Mouse (Mus musculus) telencephalon, adult 2 months (tissue): ENCODE data around the gene Krt76.

ENCODE experiments used
- DNase-seq: peaks from one replicate; pipeline ENCODE4 v3.0.0-alpha.2; 2011; ENCODE audit warnings: low read depth, low spot score

The Krt76 gene

DNA sequence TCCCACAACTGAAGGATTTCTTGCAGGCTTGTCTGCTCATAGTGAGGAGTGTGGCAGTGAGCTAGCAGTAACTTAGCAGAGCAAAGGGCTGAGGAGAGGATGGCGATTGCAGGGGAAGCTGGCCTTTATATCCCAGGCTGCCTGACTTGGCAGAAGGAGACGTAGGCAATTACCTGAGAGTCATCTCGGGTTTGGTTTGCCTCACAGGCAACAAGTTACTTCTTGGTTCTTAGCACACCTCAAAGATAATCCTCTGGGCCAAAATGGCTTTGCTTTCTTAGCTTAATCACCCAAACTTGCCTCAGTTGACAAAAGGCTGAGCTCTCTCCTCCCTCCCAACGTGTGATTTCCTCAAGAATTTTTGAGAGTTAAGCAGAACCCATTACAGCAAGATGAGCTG is at the start of gene Krt76:
Gene Krt76, minus strand, starts transcription at position 101 of the 400 bp plus-strand sequence.
- DNase-seq = no peak

- no peak for DNase-seq
Observed at GRCm38 (mm10) chr15:101941948-101942347, 49.2 kb upstream of the Krt76 start.

- DNase-seq = no peak
Observed at GRCm38 (mm10) chr15:101940274-101940829, 47.6 kb upstream of the Krt76 start, which contains the start of gene Krt79. TSS of gene Krt79 (minus strand) at chr15:101940324.

GRCm38 (mm10) chr15:101938600-101939308 is 46.0 kb upstream of the Krt76 start:
- DNase-seq = no peak

DNA sequence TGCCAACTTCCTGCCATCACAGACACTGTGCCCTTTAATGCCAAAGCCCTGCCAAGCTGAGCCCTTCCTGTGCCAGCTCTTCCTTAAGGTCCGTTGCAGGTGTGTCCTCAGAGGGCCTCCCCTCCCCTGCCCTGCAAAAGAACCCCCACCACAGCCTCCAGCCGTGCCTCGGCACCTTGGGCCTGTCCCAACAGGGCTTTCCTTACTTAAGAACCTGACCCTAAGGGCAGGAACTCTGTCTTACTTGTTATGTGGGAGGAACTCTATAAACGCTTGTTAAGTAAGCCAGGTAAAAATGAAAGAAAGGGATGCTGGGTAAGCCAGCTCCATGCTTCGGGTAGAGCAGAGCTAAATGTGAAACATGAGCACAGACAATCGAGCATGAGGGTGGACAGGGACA is 40.3 kb upstream of the Krt76 start:
- no peak for DNase-seq

DNA sequence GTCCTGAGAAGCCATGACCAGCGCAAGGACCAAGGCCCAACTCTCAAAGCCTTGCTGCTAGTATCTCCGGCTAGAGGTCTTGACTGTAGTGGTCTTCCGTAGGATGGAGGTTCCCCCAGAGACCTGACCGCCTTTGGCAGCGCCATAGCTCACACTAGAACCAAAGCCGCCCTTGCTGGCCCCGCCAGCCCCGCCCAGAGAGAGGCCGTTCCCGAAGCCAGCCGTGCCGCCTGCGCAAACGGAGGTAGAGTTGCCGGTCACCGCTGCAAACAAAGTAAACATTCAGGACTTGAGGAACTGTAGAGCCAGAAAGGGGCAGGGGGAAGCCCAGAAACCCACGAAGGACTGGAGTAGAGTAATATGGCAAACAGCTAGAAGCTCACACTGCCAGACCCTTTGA is 36.9 kb upstream of the Krt76 start:
- DNase-seq = no peak

DNA sequence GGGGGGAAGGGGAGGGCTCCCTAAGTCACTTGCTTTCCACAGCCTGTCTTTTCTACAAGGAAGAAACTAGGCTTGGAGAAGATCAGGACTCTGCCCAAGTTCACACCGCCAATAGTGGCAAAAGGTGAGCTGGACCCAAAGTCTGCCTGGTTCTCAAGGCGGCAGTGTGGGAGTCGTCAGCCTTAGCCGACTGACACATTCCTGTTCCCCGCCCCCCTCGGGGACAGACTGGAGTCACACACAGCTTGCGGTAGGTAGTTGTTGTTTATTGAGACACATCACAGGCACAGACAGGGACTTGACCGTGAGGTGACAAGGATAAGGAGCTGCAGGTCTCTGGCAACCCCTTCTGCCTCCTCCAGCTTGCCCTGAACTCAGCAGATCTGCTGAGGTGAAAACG is 36.4 kb upstream of the Krt76 start:
- no peak for DNase-seq

- DNase-seq = no peak
Observed at GRCm38 (mm10) chr15:101927340-101928080, 34.8 kb upstream of the Krt76 start.

- no peak for DNase-seq
Observed at GRCm38 (mm10) chr15:101925041-101925440, 32.3 kb upstream of the Krt76 start.

GRCm38 (mm10) chr15:101924635-101925034 is 31.9 kb upstream of the Krt76 start, which contains the start of gene Krt4:
TSS of gene Krt4 (minus strand) at chr15:101924735.
- DNase-seq = no peak

DNA sequence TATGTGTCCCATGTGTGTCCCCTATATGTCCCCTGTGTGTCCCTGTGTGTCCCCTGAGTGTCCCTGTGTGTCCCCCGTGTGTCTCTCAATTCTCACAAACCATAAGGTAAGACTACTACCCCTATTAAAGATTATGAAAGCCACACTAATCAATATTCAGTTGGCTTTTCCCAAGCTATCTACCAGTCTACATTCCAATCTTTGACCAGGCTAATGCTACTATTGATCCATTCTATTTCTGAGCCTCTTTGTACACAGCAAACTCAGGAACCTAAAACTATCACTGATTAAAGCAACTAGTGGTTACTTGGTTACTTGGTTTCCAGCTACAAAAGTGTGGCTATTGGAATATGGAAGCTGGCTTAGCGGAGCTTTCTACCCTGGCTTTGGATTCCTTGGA is 29.6 kb upstream of the Krt76 start:
- no peak for DNase-seq

DNA sequence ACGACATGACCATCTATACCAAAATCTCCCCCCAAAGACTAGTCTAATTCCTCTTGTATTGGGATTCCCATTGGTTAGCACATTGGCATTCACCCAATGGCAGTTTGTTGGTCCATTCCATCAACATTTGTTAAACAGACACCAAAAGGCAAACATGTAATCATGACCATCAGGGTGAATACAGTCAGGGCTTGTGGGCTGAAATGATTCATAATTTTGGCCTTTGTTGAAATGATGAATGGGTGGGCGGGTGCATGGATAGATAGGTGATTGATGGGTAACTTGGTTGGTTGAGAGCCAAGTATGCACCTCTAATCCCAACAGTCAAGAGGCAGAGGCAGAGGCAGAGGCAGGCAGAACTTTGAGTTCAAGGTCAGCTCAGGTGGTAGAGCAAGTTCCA is 23.4 kb upstream of the Krt76 start:
- no peak for DNase-seq

DNA sequence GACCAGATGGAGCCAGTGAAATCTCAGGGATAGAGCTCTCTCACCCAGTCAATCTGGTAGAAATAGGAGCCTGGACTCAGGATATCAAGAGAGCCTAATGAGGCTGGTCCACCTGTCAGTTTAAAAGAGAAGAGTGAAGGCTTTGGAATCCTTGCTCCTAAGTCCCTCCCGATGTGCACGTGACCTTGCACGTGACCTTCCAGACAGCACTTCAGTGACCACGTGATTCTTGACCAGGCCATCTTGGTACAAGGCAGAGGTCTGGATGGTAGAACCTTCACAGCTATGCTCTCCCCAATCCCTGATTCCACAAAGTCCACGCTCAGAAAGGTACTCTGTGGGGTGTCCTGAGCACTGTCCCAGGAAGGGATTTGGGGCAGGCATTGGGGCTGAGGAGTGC is 12.1 kb upstream of the Krt76 start:
- DNase-seq = no peak

DNA sequence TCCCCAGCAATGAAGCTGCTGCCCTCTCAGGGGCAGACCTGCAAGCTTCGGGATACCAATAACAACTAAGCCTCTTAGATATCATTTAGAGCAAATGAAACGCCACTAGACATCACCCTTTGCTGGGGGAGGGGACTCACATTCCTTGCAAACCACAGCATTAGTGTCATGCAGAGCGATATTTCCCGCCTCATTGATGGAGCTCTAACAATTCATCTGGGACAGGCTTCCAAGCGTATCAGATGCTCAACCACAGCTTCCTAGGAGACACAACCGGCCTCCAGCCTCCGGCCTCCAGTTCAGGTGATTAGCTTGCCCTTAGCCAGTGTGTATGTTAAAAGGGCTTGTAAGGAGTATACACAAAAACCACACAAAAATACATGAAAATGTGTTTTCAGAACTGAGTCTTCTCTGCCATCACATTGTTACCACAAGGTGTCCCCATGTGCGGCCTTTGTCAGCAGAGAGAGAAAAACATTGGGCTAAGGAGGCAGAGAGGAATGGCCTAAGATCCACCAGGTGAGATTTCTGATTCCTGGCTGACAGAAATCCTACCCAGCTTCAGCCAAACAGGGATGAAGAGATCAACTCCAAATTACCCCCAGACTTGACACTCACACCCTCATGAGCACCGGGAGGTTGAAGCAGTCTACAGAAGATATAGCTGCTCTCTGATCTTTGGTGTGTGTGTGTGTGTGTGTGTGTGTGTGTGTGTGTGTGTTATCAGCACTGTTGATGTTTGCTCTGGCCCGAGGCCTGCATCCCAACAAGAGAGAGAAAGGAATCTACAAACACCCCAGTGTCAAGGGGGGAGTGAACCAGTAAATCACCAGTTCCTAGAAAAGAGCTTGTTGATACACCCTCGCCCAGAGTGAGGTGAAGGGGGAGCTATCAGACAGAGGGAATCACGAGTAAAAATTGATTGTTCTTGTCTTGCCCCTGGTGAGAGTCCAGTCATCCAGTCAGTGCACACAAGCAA is 9.7 kb upstream of the Krt76 start:
- DNase-seq = no peak

GRCm38 (mm10) chr15:101895216-101895615 is 2.5 kb upstream of the Krt76 start:
- no peak for DNase-seq

GRCm38 (mm10) chr15:101879776-101880175 is 12.9 kb downstream of the Krt76 start:
- DNase-seq = no peak

GRCm38 (mm10) chr15:101878041-101878440 is 14.7 kb downstream of the Krt76 start:
- DNase-seq = no peak

- DNase-seq = peak; percentile 36
Observed at GRCm38 (mm10) chr15:101874383-101874782, 18.3 kb downstream of the Krt76 start.

DNA sequence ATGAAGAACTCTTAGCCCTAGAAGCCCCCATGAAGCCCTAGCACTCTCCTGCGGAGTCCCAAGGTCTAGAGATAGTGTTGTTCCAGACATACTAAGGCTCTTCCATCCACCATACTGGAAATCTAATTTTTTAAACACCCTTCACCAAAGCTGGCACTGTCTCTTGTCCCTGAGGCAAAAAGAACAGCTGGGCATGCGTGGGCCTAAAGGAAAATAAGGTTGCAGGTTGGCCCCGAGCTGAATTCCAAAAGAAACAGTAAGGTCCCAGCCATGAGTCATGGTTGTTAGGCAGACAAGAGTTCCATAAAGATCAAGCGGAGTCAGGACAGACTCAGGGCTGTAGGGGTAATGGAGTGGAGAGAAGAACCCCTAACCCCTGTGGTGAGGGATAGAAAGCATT is 19.5 kb downstream of the Krt76 start:
- no peak for DNase-seq

DNA sequence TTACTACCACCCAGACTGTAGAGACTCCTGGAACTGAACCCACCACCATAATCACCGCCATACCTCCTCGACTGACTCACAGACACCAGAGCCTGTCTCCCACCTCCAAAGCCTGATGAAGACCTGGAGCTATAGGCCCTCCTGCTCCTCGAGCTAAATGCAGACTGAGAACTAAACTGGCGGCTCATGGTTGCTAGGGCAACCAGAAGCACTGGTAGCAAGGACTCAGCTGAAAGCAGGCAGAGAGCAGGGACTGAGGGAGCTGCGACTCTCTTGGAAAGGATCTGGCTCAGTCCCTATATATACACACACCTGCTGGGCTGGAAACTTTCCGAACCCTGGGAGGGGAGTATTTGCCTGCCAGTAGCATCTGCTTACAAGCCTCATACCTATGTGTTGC is 23.3 kb downstream of the Krt76 start, which contains the start of gene Krt77:
Gene Krt77, minus strand, starts transcription at position 275 of the 400 bp plus-strand sequence.
- DNase-seq = peak; percentile 85

DNA sequence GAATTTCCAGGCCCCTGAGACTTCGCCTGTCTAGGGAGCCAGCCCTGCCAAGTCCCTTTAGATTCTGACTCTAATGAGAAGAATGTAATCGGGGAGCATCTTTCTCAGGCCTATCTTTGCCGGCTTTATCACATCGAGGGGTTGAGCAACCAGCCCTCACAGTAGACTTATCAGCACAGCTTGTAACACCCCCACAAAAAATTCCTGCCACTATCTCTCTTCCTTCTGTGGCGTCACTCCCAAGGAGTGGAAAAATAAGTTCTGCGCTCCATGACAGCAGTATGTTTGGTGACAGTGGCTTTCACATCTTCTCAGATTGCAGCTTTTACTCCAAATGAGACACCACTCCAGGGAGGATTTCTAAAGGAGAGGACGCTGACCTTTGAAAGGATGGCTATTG is 26.0 kb downstream of the Krt76 start:
- DNase-seq = peak; percentile 63
